Mouse (Mus musculus) common myeloid progenitor, adult 5-6 weeks (primary cell): ENCODE data around the gene Zfp266. TPM values are rescaled to one million over a fixed set of nuclear protein-coding genes. Genes with fewer than 3 reads are reported as not detected.
"Not testable (repeated sequence)": the region's sequence is repeated elsewhere in the genome, so short reads cannot be mapped to it uniquely, and the experiment has no call there.

Experiments used
- ATAC-seq: replicated peaks from 2 replicates; pipeline ENCODE4 v1.8.0; 2016; ENCODE audit warnings: low read depth, mild to moderate bottlenecking, moderate TSS enrichment, inconsistent platforms; ENCODE audit not compliant: poor library complexity, severe bottlenecking
- total RNA-seq: library from RNA; stranded (forward); fragments of 200-1000, 187-1606 nt; gene quantifications from 2 replicates; pipeline ENCODE4 v1.2.3, GENCODE M21; 2017

Zfp266 gene
- 61.9 and 81.3 TPM in 2 replicates for total RNA-seq

GRCm38 (mm10) chr9:20521306-20521957 lies at the start of gene Zfp266:
TSS of gene Zfp266 (minus strand) at chr9:20521417.
- peak; percentile 94 for ATAC-seq

- ATAC-seq: not testable (repeated sequence)
Observed at GRCm38 (mm10) chr9:20565326-20566030, 44.3 kb upstream of the Zfp266 start.

GRCm38 (mm10) chr9:20562177-20562576 lies 41.0 kb upstream of the Zfp266 start:
- no peak for ATAC-seq

- no peak for ATAC-seq
Observed at GRCm38 (mm10) chr9:20552698-20553097, 31.5 kb upstream of the Zfp266 start.

- ATAC-seq: no peak
Observed at GRCm38 (mm10) chr9:20551781-20552275, 30.6 kb upstream of the Zfp266 start.

GRCm38 (mm10) chr9:20545151-20545550 lies 23.9 kb upstream of the Zfp266 start:
- peak; percentile 58 for ATAC-seq

GRCm38 (mm10) chr9:20544070-20544821 lies 23.0 kb upstream of the Zfp266 start:
- ATAC-seq: peak; percentile 86

GRCm38 (mm10) chr9:20543496-20543895 lies 22.3 kb upstream of the Zfp266 start:
- ATAC-seq: no peak

GRCm38 (mm10) chr9:20536598-20536997 lies 15.4 kb upstream of the Zfp266 start:
- no peak for ATAC-seq

- no peak for ATAC-seq
Observed at GRCm38 (mm10) chr9:20534326-20534926, 13.2 kb upstream of the Zfp266 start.

- no peak for ATAC-seq
Observed at GRCm38 (mm10) chr9:20520531-20521210, 546 bp downstream of the Zfp266 start.

- ATAC-seq: no peak
Observed at GRCm38 (mm10) chr9:20519949-20520348, 1.3 kb downstream of the Zfp266 start.

- no peak for ATAC-seq
Observed at GRCm38 (mm10) chr9:20518708-20519107, 2.5 kb downstream of the Zfp266 start.

- ATAC-seq: no peak
Observed at GRCm38 (mm10) chr9:20517727-20518126, 3.5 kb downstream of the Zfp266 start.

GRCm38 (mm10) chr9:20514016-20514415 lies 7.2 kb downstream of the Zfp266 start:
- no peak for ATAC-seq

- ATAC-seq: no peak
Observed at GRCm38 (mm10) chr9:20512714-20513113, 8.5 kb downstream of the Zfp266 start.

GRCm38 (mm10) chr9:20511645-20512044 lies 9.6 kb downstream of the Zfp266 start:
- ATAC-seq: no peak

- ATAC-seq: no peak
Observed at GRCm38 (mm10) chr9:20510346-20510745, 10.9 kb downstream of the Zfp266 start.

GRCm38 (mm10) chr9:20509676-20510075 lies 11.5 kb downstream of the Zfp266 start:
- ATAC-seq: peak; percentile 63; the same call in 1 of the 2 replicates

- no peak for ATAC-seq
Observed at GRCm38 (mm10) chr9:20504801-20505200, 16.4 kb downstream of the Zfp266 start.
